Mouse (Mus musculus): ENCODE measurements at regions not wholly inside any gene's neighbourhood (a gene's known extent, or its start where the extent isn't known, plus 50 kb on each side); places are given as distances from the start of the nearest gene placed in this dataset.
"Not testable (repeated sequence)": the region's sequence is repeated elsewhere in the genome, so short reads cannot be mapped to it uniquely, and the experiment has no call there.

GRCm38 (mm10) chr4:21464456-21464855 lies 221.3 kb downstream of the Prdm13 start:
- DNase-seq (ENCODE audit: low spot score) = no peak

- DNase-seq (ENCODE audit: low spot score) = no peak
Measured at GRCm38 (mm10) chr4:21441274-21441673, 244.5 kb downstream of the Prdm13 start.

GRCm38 (mm10) chr4:21436710-21437109 lies 249.1 kb downstream of the Prdm13 start:
- no peak for DNase-seq (ENCODE audit: low spot score)

- no peak for DNase-seq (ENCODE audit: low spot score)
Measured at GRCm38 (mm10) chr4:21407850-21408249, 277.9 kb downstream of the Prdm13 start.

GRCm38 (mm10) chr4:21369314-21369713 lies 316.4 kb downstream of the Prdm13 start:
- no peak for DNase-seq (ENCODE audit: low spot score)

GRCm38 (mm10) chr4:21368234-21369021 lies 317.3 kb downstream of the Prdm13 start:
- DNase-seq (ENCODE audit: low spot score) = peak; percentile 6

- DNase-seq (ENCODE audit: low spot score) = no peak
Measured at GRCm38 (mm10) chr4:21321769-21322168, 364.0 kb downstream of the Prdm13 start.

GRCm38 (mm10) chr4:21309239-21309638 lies 376.5 kb downstream of the Prdm13 start:
- not testable (repeated sequence) for DNase-seq (ENCODE audit: low spot score)

GRCm38 (mm10) chr4:21307476-21308011 lies 378.2 kb downstream of the Prdm13 start:
- DNase-seq (ENCODE audit: low spot score) = no peak

GRCm38 (mm10) chr4:21300141-21300540 lies 385.6 kb downstream of the Prdm13 start:
- no peak for DNase-seq (ENCODE audit: low spot score)

- no peak for DNase-seq (ENCODE audit: low spot score)
Measured at GRCm38 (mm10) chr4:21267302-21267701, 418.5 kb downstream of the Prdm13 start.

GRCm38 (mm10) chr4:21266886-21267285 lies 418.9 kb downstream of the Prdm13 start:
- DNase-seq (ENCODE audit: low spot score) = no peak

- no peak for DNase-seq (ENCODE audit: low spot score)
Measured at GRCm38 (mm10) chr4:21250396-21250795, 435.4 kb downstream of the Prdm13 start.

GRCm38 (mm10) chr4:21222631-21223030 lies 463.1 kb downstream of the Prdm13 start:
- DNase-seq (ENCODE audit: low spot score) = no peak

GRCm38 (mm10) chr4:21207617-21208016 lies 478.1 kb downstream of the Prdm13 start:
- DNase-seq (ENCODE audit: low spot score) = no peak

- no peak for DNase-seq (ENCODE audit: low spot score)
Measured at GRCm38 (mm10) chr4:21195620-21196019, 490.1 kb downstream of the Prdm13 start.

GRCm38 (mm10) chr4:21173789-21174188 lies 512.0 kb downstream of the Prdm13 start:
- no peak for DNase-seq (ENCODE audit: low spot score)

- no peak for DNase-seq (ENCODE audit: low spot score)
Measured at GRCm38 (mm10) chr4:21173019-21173418, 512.7 kb downstream of the Prdm13 start.

GRCm38 (mm10) chr4:21170734-21171133 lies 515.0 kb downstream of the Prdm13 start:
- DNase-seq (ENCODE audit: low spot score) = no peak

- DNase-seq (ENCODE audit: low spot score) = no peak
Measured at GRCm38 (mm10) chr4:21162124-21162523, 523.6 kb downstream of the Prdm13 start.

GRCm38 (mm10) chr4:21125892-21126291 lies 559.9 kb downstream of the Prdm13 start:
- no peak for DNase-seq (ENCODE audit: low spot score)

GRCm38 (mm10) chr4:21095741-21096140 lies 590.0 kb downstream of the Prdm13 start:
- DNase-seq (ENCODE audit: low spot score) = no peak

- DNase-seq (ENCODE audit: low spot score) = no peak
Measured at GRCm38 (mm10) chr4:21070198-21070785, 615.5 kb downstream of the Prdm13 start.

Data from MN1 (cell line).